Mouse (Mus musculus) heart, adult 2 months (tissue): ENCODE data around the gene Etfa.

Experiments
- CTCF ChIP-seq: fragments of 200-600 bp; IDR thresholded peaks from 2 replicates; pipeline ENCODE4 v1.8.1; 2022; ENCODE audit warnings: antibody characterized with exemption, mild to moderate bottlenecking, moderate library complexity
- POLR2A ChIP-seq: fragments of 200-500 bp; IDR thresholded peaks from 2 replicates; pipeline ENCODE4 v1.6.1; 2011; ENCODE audit warnings: mild to moderate bottlenecking, low read depth, low read length, control low read depth; ENCODE audit not compliant: insufficient read depth

- TF ChIP-seq CTCF (no peak), POLR2A (no peak)
These were observed 486 bp downstream of the Etfa start for GRCm38 (mm10) chr9:55511521-55511993.
